Mouse (Mus musculus) T-helper 1 cell (primary cell): ENCODE data around the gene Rhcg.

Source experiments
- in situ Hi-C: fragments of 300-600 bp; cut with MboI, MseI; formaldehyde crosslinking; loops from one replicate; pipeline ENCODE4 v1.15.1; 2025; ENCODE audit warnings: high pct_unique_total_duplicates

Gene Rhcg

GRCm38 (mm10) chr7:79555368-79556034 is 62.0 kb downstream of the Rhcg start:
- in situ Hi-C loops = no loop called here

DNA sequence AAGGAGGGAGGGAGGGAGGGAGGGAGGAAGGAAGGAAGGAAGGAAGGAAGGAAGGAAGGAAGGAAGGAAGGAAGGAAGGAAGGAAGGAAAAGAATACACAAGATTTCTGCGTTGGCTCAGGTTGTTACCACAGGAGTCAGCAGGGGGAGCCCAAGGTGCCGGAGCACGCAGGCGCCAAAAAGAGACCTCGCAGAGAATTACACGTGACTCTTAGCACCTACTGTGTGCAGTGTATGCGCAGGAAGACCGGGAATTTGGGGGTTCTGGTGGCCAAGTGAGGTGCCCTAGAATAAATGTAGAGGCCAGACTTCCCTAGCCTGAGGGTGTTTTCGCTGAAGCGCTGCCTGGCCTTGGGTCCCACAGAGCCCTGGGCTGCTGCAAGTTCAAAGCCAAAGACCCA is 64.8 kb downstream of the Rhcg start:
- in situ Hi-C loops = no loop called here

DNA sequence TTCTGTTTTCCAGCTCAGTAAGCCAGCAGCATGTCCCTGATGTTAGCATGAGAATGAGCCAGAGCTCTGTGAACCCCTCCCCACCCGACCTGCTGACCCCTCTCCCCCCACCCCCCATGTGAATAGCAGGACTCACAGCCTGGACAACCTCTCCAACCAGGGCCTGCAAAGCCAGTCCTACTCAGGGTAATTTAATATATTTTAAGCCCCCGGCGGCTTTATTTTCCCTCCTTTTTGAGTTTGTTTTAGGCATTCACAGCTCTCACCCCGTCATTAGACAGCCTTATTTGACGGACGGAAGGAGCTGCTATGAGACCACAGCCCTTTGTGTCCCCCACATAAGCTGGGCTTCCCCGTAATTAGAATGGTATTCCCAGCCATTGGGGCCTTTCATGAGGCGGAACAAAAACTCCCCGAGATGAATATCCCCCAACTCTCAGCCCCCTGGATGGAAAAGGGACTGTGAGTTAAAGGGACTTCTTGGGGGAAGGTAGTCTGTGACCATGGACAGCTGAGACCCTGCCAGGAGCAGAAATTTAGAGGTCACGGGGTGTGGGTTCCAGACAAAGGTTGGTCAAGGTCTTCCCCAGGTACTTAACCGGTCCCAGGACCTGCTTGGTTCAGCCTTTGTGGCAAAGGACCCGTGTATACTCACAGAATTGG is 68.4 kb downstream of the Rhcg start:
- in situ Hi-C loops = no loop called here

GRCm38 (mm10) chr7:79547092-79547491 is 70.4 kb downstream of the Rhcg start:
- in situ Hi-C loops = no loop called here

DNA sequence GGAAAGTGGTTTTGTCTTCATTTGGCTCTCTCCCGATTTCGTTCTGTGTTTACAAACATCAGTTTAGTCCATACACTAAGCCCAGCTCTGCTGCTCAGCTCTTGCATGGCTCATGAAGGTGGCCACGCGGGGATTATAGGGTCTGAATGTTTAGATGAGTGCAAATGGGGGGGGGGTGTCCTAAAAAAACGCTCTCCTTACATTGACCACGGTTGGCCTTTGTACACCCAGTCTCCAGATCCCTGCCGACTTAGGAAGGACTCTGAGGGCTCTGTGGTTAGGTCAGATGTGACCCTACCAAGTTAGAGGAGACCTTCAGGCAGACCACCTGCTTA is 72.4 kb downstream of the Rhcg start:
- in situ Hi-C loops = no loop called here

GRCm38 (mm10) chr7:79544281-79545065 is 73.0 kb downstream of the Rhcg start:
- in situ Hi-C loops = no loop called here
